Mouse (Mus musculus) liver, postnatal 0 days (tissue): Measurements from ENCODE around the gene Rnf224.
"Not testable (repeated sequence)": the region's sequence is repeated elsewhere in the genome, so short reads cannot be mapped to it uniquely, and the experiment has no call there.

Source experiments
- CTCF ChIP-seq: sonication (generic); IDR thresholded peaks from 2 replicates; pipeline ENCODE4 v1.5.1; 2016; ENCODE audit warnings: antibody characterized with exemption, low read depth
- EP300 ChIP-seq: IDR thresholded peaks from 2 replicates; pipeline ENCODE4 v1.6.1; 2016; ENCODE audit warnings: antibody characterized with exemption, low read depth, mild to moderate bottlenecking

GRCm38 (mm10) chr2:25257250-25257649 lies 20.7 kb upstream of the Rnf224 start:
- TF ChIP-seq CTCF, EP300: not testable (repeated sequence)
